Mouse (Mus musculus): Measurements from ENCODE around the gene En2.

The En2 gene

DNA sequence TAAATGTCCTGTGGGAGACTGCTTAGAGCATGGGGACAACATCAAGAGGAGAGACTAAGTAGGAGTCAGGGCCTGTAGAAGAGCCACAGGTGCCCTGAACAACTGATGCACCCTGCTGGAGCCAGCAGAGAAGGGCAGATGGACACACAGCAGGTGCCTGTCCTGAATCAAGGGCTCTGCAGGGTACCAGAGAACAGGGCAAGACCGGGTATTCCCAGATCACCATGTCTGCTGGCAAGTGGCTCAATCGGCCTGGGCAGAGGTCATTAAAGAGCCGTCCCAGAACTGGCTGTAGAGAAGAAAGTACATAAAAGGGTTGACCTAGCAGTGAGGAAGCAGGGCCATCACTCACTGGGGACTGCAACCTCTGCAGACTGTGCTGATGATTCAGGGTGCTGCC is 17.0 kb upstream of the En2 start:
- no peaks in the 10 kb centered on the region for H3K27me3 ChIP-seq (ENCODE audit: control insufficient read depth, insufficient read depth, low read length, poor library complexity, severe bottlenecking)
- no peaks in the 10 kb centered on the region for H3K36me3 ChIP-seq (ENCODE audit: control insufficient read depth, insufficient read depth, low read length, poor library complexity, severe bottlenecking)
- no peak for DNase-seq (ENCODE audit: low read depth, low spot score)

DNA sequence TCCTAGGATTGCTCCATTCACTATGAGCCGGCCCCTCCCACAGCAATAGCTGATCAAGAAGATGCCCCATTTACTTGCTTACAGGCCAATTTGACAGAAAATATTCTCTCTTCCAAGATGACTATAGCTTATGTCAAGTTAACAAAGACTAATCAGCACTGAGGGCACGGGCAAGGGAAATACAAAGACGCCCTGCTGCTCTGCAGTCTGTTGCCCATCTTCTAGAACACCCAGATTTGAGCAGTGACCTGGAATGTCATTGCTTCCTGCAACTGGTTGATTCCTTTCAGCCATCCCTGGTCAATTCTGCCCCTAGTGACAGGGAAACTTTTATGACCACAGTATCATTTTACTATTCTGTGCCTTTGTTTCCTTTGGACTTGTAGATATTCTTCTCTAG is 16.1 kb upstream of the En2 start:
- DNase-seq (ENCODE audit: low read depth, low spot score), result no peak
- no peaks in the 10 kb centered on the region for H3K36me3 ChIP-seq (ENCODE audit: control insufficient read depth, insufficient read depth, low read length, poor library complexity, severe bottlenecking)

DNA sequence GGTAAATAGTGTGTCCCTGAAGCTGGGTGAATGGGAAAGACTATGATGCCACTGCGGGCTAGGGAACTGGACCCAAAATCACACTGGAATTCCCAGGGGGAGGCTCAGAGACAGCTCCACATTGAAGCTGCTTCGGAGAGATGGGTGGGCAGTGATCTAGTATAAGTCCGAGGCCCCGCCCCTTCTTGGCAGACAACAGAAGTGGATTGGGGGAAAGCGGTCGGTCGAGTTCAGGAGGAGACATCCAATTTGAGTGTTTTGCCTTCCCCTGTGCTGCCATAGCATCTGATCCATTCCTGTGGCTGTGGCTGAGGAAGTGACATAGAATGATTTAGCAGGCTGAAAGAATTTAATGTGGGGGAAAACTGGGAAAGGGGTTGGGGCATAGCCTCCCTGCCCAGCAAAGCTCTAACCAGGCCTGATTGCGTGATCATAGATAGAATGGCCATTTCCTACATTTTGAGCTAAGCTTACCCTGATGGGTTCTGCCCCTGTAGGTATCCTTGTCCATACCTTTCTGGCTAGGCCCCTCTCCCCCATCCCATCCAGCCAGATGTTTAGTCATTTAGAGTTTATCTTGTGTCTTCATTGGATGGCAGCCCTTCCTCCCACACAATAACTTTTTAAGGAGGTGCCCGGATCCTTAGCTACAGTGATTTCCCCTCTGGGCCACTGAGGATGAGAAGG is 8.3 kb upstream of the En2 start:
- DNase-seq (ENCODE audit: low read depth, low spot score), result no peak
- peaks cover 6% of the 10 kb centered on the region for H3K27me3 ChIP-seq (ENCODE audit: control insufficient read depth, insufficient read depth, low read length, poor library complexity, severe bottlenecking)

More for the DNA sequence above, 16.1 kb upstream of the En2 start:
- H3K27me3 ChIP-seq (ENCODE audit: control insufficient read depth, insufficient read depth, low read length, poor library complexity, severe bottlenecking), result no peaks in the 10 kb centered on the region; the same call in 1 of the 2 replicates

GRCm38 (mm10) chr5:28157781-28158180 is 7.7 kb upstream of the En2 start:
- DNase-seq (ENCODE audit: low read depth, low spot score), result no peak
- no peaks in the 10 kb centered on the region for H3K36me3 ChIP-seq (ENCODE audit: control insufficient read depth, insufficient read depth, low read length, poor library complexity, severe bottlenecking)
- H3K27me3 ChIP-seq (ENCODE audit: control insufficient read depth, insufficient read depth, low read length, poor library complexity, severe bottlenecking), result peaks cover 6% of the 10 kb centered on the region

More for the DNA sequence above, 8.3 kb upstream of the En2 start:
- no peaks in the 10 kb centered on the region for H3K36me3 ChIP-seq (ENCODE audit: control insufficient read depth, insufficient read depth, low read length, poor library complexity, severe bottlenecking)

DNA sequence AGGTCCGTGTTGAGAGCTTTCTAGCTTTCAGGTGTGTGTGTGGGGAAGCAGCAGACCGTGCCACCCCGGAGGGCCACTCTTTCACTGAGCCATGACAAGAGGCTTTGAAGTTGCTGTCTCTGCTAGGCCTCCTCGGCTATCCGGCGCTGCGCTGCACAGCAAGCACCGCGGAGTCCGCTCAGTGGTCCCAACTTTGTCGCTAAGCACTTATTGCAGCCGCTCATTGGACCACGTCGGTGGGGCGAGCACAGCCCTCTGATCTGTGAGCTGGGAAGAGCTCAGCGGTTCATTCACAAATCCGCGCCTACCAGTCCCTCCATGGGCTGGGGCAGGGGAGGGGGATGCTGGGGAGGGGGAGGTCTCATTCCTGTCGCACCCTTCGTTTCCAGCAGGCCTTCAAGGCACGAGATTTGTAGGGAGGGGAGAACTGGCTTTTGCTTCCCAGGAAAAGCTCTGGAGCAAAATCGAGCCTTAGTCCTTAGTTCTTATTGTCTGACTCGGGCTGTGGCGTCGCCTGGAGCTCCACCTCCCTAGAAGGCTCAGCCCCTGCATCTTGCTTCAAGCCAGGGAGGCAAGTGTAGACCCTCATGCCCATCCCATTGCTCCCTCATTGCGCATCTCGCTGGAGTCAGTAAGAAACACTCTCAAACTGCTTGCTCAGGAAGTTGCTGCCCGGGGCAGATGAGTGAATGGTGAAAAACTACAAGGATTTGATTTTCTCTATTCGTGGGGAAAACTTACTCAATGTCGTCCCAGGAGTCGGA is 7.0 kb upstream of the En2 start:
- H3K36me3 ChIP-seq (ENCODE audit: control insufficient read depth, insufficient read depth, low read length, poor library complexity, severe bottlenecking), result no peaks in the 10 kb centered on the region
- H3K27me3 ChIP-seq (ENCODE audit: control insufficient read depth, insufficient read depth, low read length, poor library complexity, severe bottlenecking), result peaks cover 6% of the 10 kb centered on the region
- DNase-seq (ENCODE audit: low read depth, low spot score), result no peak

DNA sequence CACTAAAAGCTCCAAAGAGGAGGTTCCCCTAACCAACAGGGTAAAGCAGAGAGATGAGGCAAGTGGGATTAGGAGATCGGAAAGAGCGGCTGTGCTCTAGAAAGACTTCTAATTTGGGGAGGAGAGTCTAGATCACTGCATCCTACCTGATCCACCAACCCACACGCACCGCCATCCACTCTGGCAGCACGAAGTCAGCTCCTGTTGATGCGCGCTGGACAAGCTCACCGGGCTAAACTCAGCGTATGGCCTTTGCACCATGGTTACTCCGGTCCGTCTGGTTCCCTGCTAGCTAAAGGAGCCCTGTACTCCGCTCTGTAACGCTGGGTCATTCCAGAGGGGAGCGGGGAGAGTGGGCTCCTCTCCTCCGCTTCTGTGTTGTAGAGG is 6.4 kb upstream of the En2 start:
- peaks cover 6% of the 10 kb centered on the region; the same call in 1 of the 2 replicates for H3K27me3 ChIP-seq (ENCODE audit: control insufficient read depth, insufficient read depth, low read length, poor library complexity, severe bottlenecking)
- no peak for DNase-seq (ENCODE audit: low read depth, low spot score)
- H3K36me3 ChIP-seq (ENCODE audit: control insufficient read depth, insufficient read depth, low read length, poor library complexity, severe bottlenecking), result no peaks in the 10 kb centered on the region

GRCm38 (mm10) chr5:28159891-28160470 is 5.5 kb upstream of the En2 start:
- no peak for DNase-seq (ENCODE audit: low read depth, low spot score)
- Histone ChIP-seq H3K27me3 (ENCODE audit: control insufficient read depth, insufficient read depth, low read length, poor library complexity, severe bottlenecking) (peaks cover 6% of the 10 kb centered on the region; the same call in 1 of the 2 replicates), H3K36me3 (ENCODE audit: control insufficient read depth, insufficient read depth, low read length, poor library complexity, severe bottlenecking) (no peaks in the 10 kb centered on the region)

DNA sequence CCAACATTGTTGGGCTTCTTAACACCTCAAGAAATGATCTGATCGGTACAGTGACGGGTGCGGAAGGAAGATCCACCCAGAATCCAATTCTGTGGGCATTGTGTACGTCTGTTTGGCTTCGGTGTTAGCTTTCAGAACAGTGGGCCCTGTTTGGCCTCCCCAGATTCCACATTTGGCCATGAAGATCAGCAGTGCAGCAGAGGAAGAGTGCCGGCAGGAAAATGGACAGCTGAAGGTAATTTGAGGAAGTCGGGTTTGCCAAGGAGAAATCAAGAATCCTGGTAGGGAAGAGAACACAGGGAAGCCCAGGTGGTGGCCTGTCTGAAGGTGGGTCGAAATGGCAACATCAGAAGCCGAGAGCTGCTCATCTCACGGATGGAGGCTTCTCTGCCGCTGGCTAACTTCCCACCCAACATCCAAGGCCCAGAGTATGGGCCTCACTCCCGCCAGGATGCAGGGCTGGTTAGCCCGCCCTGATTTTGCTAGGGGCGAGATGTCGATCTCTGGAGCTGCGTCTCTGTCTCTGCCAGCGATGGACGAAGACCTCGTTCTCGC is 4.0 kb upstream of the En2 start:
- Histone ChIP-seq H3K36me3 (ENCODE audit: control insufficient read depth, insufficient read depth, low read length, poor library complexity, severe bottlenecking) (no peaks in the 10 kb centered on the region), H3K27me3 (ENCODE audit: control insufficient read depth, insufficient read depth, low read length, poor library complexity, severe bottlenecking) (peaks cover 6% of the 10 kb centered on the region)
- DNase-seq (ENCODE audit: low read depth, low spot score), result no peak

GRCm38 (mm10) chr5:28161938-28162402 is 3.5 kb upstream of the En2 start:
- no peak for DNase-seq (ENCODE audit: low read depth, low spot score)
- Histone ChIP-seq H3K27me3 (ENCODE audit: control insufficient read depth, insufficient read depth, low read length, poor library complexity, severe bottlenecking) (peaks cover 2% of the 10 kb centered on the region), H3K36me3 (ENCODE audit: control insufficient read depth, insufficient read depth, low read length, poor library complexity, severe bottlenecking) (no peaks in the 10 kb centered on the region)

DNA sequence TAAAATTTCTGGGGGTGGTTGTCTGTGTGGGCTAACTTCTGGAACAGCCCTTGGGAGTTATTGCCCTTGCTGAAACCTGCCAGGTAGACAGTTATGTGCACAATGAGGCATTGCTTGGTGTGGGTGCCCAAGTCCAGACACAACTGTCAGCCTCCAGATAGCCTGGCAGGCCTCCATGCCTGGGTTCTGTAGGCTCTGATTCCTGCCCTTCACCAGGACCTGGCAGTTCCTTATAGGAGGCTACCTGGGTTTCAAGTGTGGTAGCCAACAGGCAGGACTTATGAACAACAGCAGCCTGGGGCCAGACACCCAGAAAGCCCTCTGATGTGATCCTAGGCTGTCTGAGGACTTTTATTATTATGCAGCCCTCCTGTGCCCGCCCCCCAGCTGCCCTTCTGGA is 1.6 kb upstream of the En2 start:
- H3K36me3 ChIP-seq (ENCODE audit: control insufficient read depth, insufficient read depth, low read length, poor library complexity, severe bottlenecking), result no peaks in the 10 kb centered on the region
- no peak for DNase-seq (ENCODE audit: low read depth, low spot score)
- peaks cover 4% of the 10 kb centered on the region for H3K27me3 ChIP-seq (ENCODE audit: control insufficient read depth, insufficient read depth, low read length, poor library complexity, severe bottlenecking)

GRCm38 (mm10) chr5:28166256-28167231 is 1.1 kb downstream of the En2 start:
- DNase-seq (ENCODE audit: low read depth, low spot score), result peak; percentile 8
- Histone ChIP-seq H3K27me3 (ENCODE audit: control insufficient read depth, insufficient read depth, low read length, poor library complexity, severe bottlenecking) (peaks cover 3% of the 10 kb centered on the region), H3K36me3 (ENCODE audit: control insufficient read depth, insufficient read depth, low read length, poor library complexity, severe bottlenecking) (no peaks in the 10 kb centered on the region)

GRCm38 (mm10) chr5:28167611-28168252 is 2.2 kb downstream of the En2 start:
- DNase-seq (ENCODE audit: low read depth, low spot score), result no peak
- H3K36me3 ChIP-seq (ENCODE audit: control insufficient read depth, insufficient read depth, low read length, poor library complexity, severe bottlenecking), result no peaks in the 10 kb centered on the region
- H3K27me3 ChIP-seq (ENCODE audit: control insufficient read depth, insufficient read depth, low read length, poor library complexity, severe bottlenecking), result peaks cover 3% of the 10 kb centered on the region

GRCm38 (mm10) chr5:28168253-28169165 is 3.0 kb downstream of the En2 start:
- Histone ChIP-seq H3K36me3 (ENCODE audit: control insufficient read depth, insufficient read depth, low read length, poor library complexity, severe bottlenecking) (no peaks in the 10 kb centered on the region), H3K27me3 (ENCODE audit: control insufficient read depth, insufficient read depth, low read length, poor library complexity, severe bottlenecking) (peaks cover 3% of the 10 kb centered on the region)
- peak; percentile 32 for DNase-seq (ENCODE audit: low read depth, low spot score)
